Mouse (Mus musculus) erythroblast, embryonic 14.5 days (primary cell): ENCODE measurements around the gene Glb1l. TPM values are rescaled to one million over a fixed set of nuclear protein-coding genes. Genes with fewer than 3 reads are reported as not detected.

Experiments
- H3K27me3 ChIP-seq: 2 replicates; pipeline ENCODE4 v1.6.1; 2012; ENCODE audit warnings: inconsistent platforms; ENCODE audit not compliant: control insufficient read depth
- H3K36me3 ChIP-seq: 2 replicates; pipeline ENCODE4 v1.6.1; 2012; ENCODE audit warnings: mild to moderate bottlenecking, inconsistent platforms; ENCODE audit not compliant: control insufficient read depth
- H3K4me1 ChIP-seq: 2 replicates; pipeline ENCODE4 v1.6.1; 2012; ENCODE audit warnings: inconsistent platforms; ENCODE audit not compliant: control insufficient read depth
- H3K4me3 ChIP-seq: replicated peaks from 2 replicates; pipeline ENCODE3; 2012; ENCODE audit warnings: moderate library complexity, mild to moderate bottlenecking, inconsistent platforms
- H3K9me3 ChIP-seq: 2 replicates; pipeline ENCODE4 v1.6.1; 2012; ENCODE audit warnings: low read length, inconsistent platforms, mixed read lengths; ENCODE audit not compliant: control insufficient read depth
- GATA1 ChIP-seq: IDR thresholded peaks from 2 replicates; pipeline ENCODE4 v1.6.1; 2012; ENCODE audit warnings: low read length, inconsistent platforms, mixed read lengths
- TAL1 ChIP-seq: IDR thresholded peaks from 3 replicates; pipeline ENCODE4 v1.6.1; 2012; ENCODE audit warnings: low read length, inconsistent platforms, mixed read lengths
- polyA plus RNA-seq: library from polyadenylated mRNA; stranded (reverse); fragments of >175 nt; gene quantifications from 2 replicates; pipeline ENCODE4 v1.2.3, GENCODE M21; 2012

Gene Glb1l
- polyA plus RNA-seq, 1 experiment = 0.02 TPM

GRCm38 (mm10) chr1:75168472-75169464 lies 41.8 kb downstream of the Glb1l start, which contains the start of gene Zfand2b:
Gene Zfand2b, plus strand, starts transcription at chr1:75168646.
- Histone ChIP-seq H3K4me3 (peak within 1 kb of the TSS; percentile 86), H3K9me3 (no peaks in the 10 kb centered on the region), H3K36me3 (peaks cover 49% of the 10 kb centered on the region), H3K4me1 (peaks cover 69% of the 10 kb centered on the region), H3K27me3 (no peaks in the 10 kb centered on the region)
- TF ChIP-seq GATA1 (no peak), TAL1 (no peak)

DNA sequence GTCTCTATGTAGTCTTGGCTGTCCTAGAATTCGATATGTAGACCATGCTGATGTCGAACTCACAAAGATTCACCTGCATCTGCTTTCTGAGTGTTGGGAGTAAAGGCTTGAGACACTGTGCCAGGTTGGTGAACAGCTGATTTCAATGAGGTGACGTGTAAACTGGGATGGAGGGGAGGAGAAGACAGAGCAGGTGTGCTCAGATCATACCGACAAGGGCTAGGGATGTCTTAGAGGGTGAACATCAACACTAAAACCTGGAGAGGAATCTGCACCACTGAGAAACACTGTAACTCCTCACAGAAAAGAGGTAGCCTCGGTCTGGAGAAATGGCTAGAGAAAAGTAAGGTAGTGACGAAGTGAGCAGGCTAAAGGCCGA lies 42.5 kb downstream of the Glb1l start:
- H3K9me3 ChIP-seq = peaks cover 5% of the 10 kb centered on the region; the same call in 1 of the 2 replicates
- H3K4me3 ChIP-seq = peak overlapping the region; percentile 86
- peaks cover 42% of the 10 kb centered on the region for H3K36me3 ChIP-seq
- TF ChIP-seq TAL1 = no peak
- TF ChIP-seq GATA1 = no peak
- no peaks in the 10 kb centered on the region for H3K27me3 ChIP-seq
- peaks cover 63% of the 10 kb centered on the region for H3K4me1 ChIP-seq

DNA sequence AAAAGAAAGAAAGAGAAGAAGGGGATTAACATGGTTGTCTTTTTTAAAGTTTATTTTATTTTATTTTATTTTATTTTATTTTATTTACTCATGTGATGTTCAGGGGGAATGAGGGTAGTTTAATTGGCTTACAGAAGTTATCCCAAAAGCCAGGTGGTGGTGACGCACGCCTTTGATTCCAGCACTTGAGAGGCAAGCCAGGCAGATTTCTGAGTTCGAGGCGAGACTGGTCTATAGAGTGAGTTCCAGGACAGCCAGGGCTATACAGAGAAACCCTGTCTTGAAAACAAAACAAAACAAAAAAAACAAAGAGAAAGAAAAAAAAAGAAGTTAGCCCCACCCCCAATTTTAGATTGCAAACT lies 50.4 kb downstream of the Glb1l start:
- peaks cover 6% of the 10 kb centered on the region; the same call in 1 of the 2 replicates for H3K9me3 ChIP-seq
- peaks cover 3% of the 10 kb centered on the region; the same call in 1 of the 2 replicates for H3K36me3 ChIP-seq
- H3K4me1 ChIP-seq = peaks cover 56% of the 10 kb centered on the region
- H3K4me3 ChIP-seq = no peak overlapping the region
- TF ChIP-seq TAL1 (no peak), GATA1 (no peak)
- no peaks in the 10 kb centered on the region for H3K27me3 ChIP-seq

- TF ChIP-seq TAL1 (no peak), GATA1 (peak; percentile 56)
- Histone ChIP-seq H3K27me3 (no peaks in the 10 kb centered on the region), H3K4me1 (peaks cover 62% of the 10 kb centered on the region), H3K9me3 (peaks cover 6% of the 10 kb centered on the region; the same call in 1 of the 2 replicates), H3K4me3 (peak overlapping the region; percentile 26), H3K36me3 (peaks cover 3% of the 10 kb centered on the region; the same call in 1 of the 2 replicates)
Measured at GRCm38 (mm10) chr1:75159540-75160255, 50.9 kb downstream of the Glb1l start.

DNA sequence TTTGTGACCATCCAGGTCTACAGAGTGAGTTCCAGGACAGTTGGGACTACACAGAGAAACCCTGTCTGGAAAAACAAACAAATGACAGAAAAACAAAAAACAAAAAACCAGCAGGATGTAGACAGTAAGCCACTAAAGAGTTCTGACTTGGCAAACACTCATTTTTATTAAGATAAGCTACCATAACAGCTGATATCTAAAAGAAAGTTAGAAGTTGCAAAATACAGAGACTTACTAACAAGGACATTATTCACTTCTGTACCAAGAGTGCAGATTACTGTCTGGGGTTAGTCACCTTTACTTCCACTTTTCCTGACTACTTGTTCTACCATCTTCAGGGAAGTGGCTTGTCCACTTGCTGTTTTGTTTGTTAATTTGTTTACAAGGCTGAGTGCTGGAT lies 51.6 kb downstream of the Glb1l start:
- Histone ChIP-seq H3K27me3 (no peaks in the 10 kb centered on the region), H3K36me3 (peaks cover 3% of the 10 kb centered on the region; the same call in 1 of the 2 replicates), H3K4me3 (no peak overlapping the region), H3K9me3 (peaks cover 6% of the 10 kb centered on the region; the same call in 1 of the 2 replicates), H3K4me1 (peaks cover 64% of the 10 kb centered on the region)
- TF ChIP-seq TAL1 = no peak
- no peak for TF ChIP-seq GATA1

DNA sequence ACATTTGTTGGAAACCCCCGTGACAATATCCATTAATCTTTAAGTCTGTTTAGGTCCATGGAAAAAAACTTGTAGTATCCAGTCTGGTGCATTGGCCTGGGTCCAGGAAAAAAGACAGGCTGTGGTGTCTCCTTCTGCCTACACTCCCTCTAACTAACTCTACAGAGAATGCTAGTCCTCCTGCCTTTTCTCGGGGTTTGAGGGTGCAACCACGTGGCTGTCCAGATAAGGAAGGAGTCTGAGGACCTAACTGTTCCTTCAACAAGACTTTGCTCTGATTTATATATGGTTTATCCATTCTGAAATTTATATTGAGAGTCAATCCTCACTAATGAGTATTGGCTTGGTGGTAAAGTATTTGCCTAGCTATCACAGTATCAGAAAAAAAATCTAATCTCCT lies 54.8 kb downstream of the Glb1l start:
- H3K36me3 ChIP-seq = peaks cover 3% of the 10 kb centered on the region; the same call in 1 of the 2 replicates
- H3K9me3 ChIP-seq = no peaks in the 10 kb centered on the region
- no peaks in the 10 kb centered on the region for H3K27me3 ChIP-seq
- H3K4me1 ChIP-seq = peaks cover 57% of the 10 kb centered on the region
- TF ChIP-seq GATA1 (no peak), TAL1 (no peak)
- H3K4me3 ChIP-seq = no peak overlapping the region

GRCm38 (mm10) chr1:75148727-75149126 lies 61.9 kb downstream of the Glb1l start:
- Histone ChIP-seq H3K4me3 (no peak overlapping the region), H3K36me3 (peaks cover 68% of the 10 kb centered on the region), H3K9me3 (no peaks in the 10 kb centered on the region), H3K4me1 (peaks cover 43% of the 10 kb centered on the region), H3K27me3 (no peaks in the 10 kb centered on the region)
- TF ChIP-seq GATA1 = no peak
- TF ChIP-seq TAL1 = no peak

Other genes starting within 250 kb of the Glb1l start
- 0.05 and 0.08 TPM in 2 replicates for gene Nhej1, start 85.6 kb downstream of the Glb1l start, polyA plus RNA-seq
- 0.05 TPM in 1 of 2 replicates, not detected in the other for gene Slc23a3, start 76.9 kb downstream of the Glb1l start, polyA plus RNA-seq
- 8.4 and 9.6 TPM in 2 replicates for gene Cnppd1, start 68.1 kb downstream of the Glb1l start, polyA plus RNA-seq
- gene Retreg2, start 68.0 kb downstream of the Glb1l start, polyA plus RNA-seq = 10.9 and 14.3 TPM in 2 replicates
- 6.7 and 7.3 TPM in 2 replicates for gene Zfand2b, start 42.2 kb downstream of the Glb1l start, polyA plus RNA-seq
- gene Abcb6, start 30.4 kb downstream of the Glb1l start, polyA plus RNA-seq = 10.0 and 12.6 TPM in 2 replicates
- gene Ankzf1, start 18.7 kb downstream of the Glb1l start, polyA plus RNA-seq = 0.98 and 1.2 TPM in 2 replicates
- 25.7 and 26.4 TPM in 2 replicates for gene Atg9a, start 18.6 kb downstream of the Glb1l start, polyA plus RNA-seq
- gene Stk16, start within 50 bp of the Glb1l start, polyA plus RNA-seq = 13.2 and 18.8 TPM in 2 replicates
- gene Tuba4a, start 9.1 kb upstream of the Glb1l start, polyA plus RNA-seq = 5.9 and 9.5 TPM in 2 replicates
- not detected in 2 replicates for gene A630095N17Rik, start 21.3 kb upstream of the Glb1l start, polyA plus RNA-seq
- 24.2 and 27.6 TPM in 2 replicates for gene Dnajb2, start 25.6 kb upstream of the Glb1l start, polyA plus RNA-seq
- not detected in 2 replicates for gene Ptprn, start 53.7 kb upstream of the Glb1l start, polyA plus RNA-seq
- gene Resp18, start 67.6 kb upstream of the Glb1l start, polyA plus RNA-seq = not detected in 2 replicates
- gene Dnpep, start 107.2 kb upstream of the Glb1l start, polyA plus RNA-seq = 3.7 and 4.8 TPM in 2 replicates
- gene Des, start 149.5 kb upstream of the Glb1l start, polyA plus RNA-seq = 0.03 and 0.12 TPM in 2 replicates
- 0.10 and 0.18 TPM in 2 replicates for gene Speg, start 164.5 kb upstream of the Glb1l start, polyA plus RNA-seq
- 11.6 and 12.7 TPM in 2 replicates for gene Gmppa, start 225.1 kb upstream of the Glb1l start, polyA plus RNA-seq
- 0.02 TPM in 1 of 2 replicates, not detected in the other for gene Asic4, start 239.6 kb upstream of the Glb1l start, polyA plus RNA-seq